Mouse (Mus musculus) limb, embryonic 11.5 days (tissue): ENCODE results near the gene Gdpd2. TPM values are rescaled to one million over a fixed set of nuclear protein-coding genes. Genes with fewer than 3 reads are reported as not detected.

Experiments used
- ATAC-seq: fragments of 200-750 bp; cut with Nextera tagmentation; 2 replicates; pipeline ENCODE4 v1.8.0; 2017; ENCODE audit warnings: low read depth; ENCODE audit not compliant: insufficient number of reproducible peaks, low FRiP score, low TSS enrichment
- DNase-seq: peaks from one replicate; pipeline ENCODE4 v3.0.0-alpha.2; 2015; ENCODE audit warnings: low spot score
- H3K27ac ChIP-seq: fragments of 300-500 bp; sonication (generic); replicated peaks from 2 replicates; pipeline ENCODE4 v1.5.1; 2014; ENCODE audit warnings: low read depth, mild to moderate bottlenecking, low read length
- H3K27me3 ChIP-seq: fragments of 300-500 bp; sonication (generic); 2 replicates; pipeline ENCODE4 v1.6.1; 2014; ENCODE audit warnings: mild to moderate bottlenecking, low read length, mixed read lengths; ENCODE audit not compliant: control insufficient read depth, insufficient read depth
- H3K36me3 ChIP-seq: fragments of 300-500 bp; sonication (generic); 2 replicates; pipeline ENCODE4 v1.6.1; 2014; ENCODE audit warnings: mild to moderate bottlenecking, low read length, moderate library complexity, mixed read lengths; ENCODE audit not compliant: control insufficient read depth, insufficient read depth
- H3K4me1 ChIP-seq: fragments of 300-500 bp; sonication (generic); 2 replicates; pipeline ENCODE4 v1.6.1; 2014; ENCODE audit warnings: low read length, mixed read lengths; ENCODE audit not compliant: control insufficient read depth, insufficient read depth
- H3K4me2 ChIP-seq: fragments of 300-500 bp; sonication (generic); 2 replicates; pipeline ENCODE4 v1.6.1; 2014; ENCODE audit warnings: low read depth, mild to moderate bottlenecking, moderate library complexity; ENCODE audit not compliant: severe bottlenecking
- H3K4me3 ChIP-seq: fragments of 300-500 bp; sonication (generic); 2 replicates; pipeline ENCODE4 v1.5.1; 2014; ENCODE audit warnings: low read depth, low read length
- H3K9ac ChIP-seq: fragments of 300-500 bp; sonication (generic); 2 replicates; pipeline ENCODE4 v1.6.1; 2014; ENCODE audit warnings: mild to moderate bottlenecking, low read length
- H3K9me3 ChIP-seq: fragments of 300-500 bp; sonication (generic); 2 replicates; pipeline ENCODE4 v1.6.1; 2016; ENCODE audit warnings: low read length; ENCODE audit not compliant: control insufficient read depth
- WGBS: fragments of 180-500 bp; shearing (Covaris S2); extraction: QIAGEN DNeasy Blood & Tissue Kit; methylation state at CpG from one replicate; pipeline ENCODE4 v1.1.7; 2014; 5-methylcytosine and 5-hydroxymethylcytosine counted together
- polyA plus RNA-seq: library from polyadenylated mRNA; unstranded; fragments of >200 nt; fragmentation: Nextera tagmentation; extraction: Ambion mirVana; gene quantifications from 2 replicates; pipeline ENCODE4 v1.2.1, GENCODE M21; 2014

Gene Gdpd2
- polyA plus RNA-seq, 1 experiment from 2014 or later, result 1.3 TPM

GRCm38 (mm10) chrX:100730266-100730665 lies 593 bp downstream of the Gdpd2 start:
- DNase-seq, result no peak
- Histone ChIP-seq H3K27me3 (0 out of 2 replicates have a peak, but pooled peaks cover 5% of the 10 kb centered on the region), H3K4me2 (peak overlapping the region; percentile 45), H3K36me3 (peaks cover 2% of the 10 kb centered on the region; the same call in 1 of the 2 replicates), H3K4me3 (no peak overlapping the region), H3K9ac (no peak overlapping the region), H3K27ac (no peak overlapping the region), H3K9me3 (no peaks in the 10 kb centered on the region), H3K4me1 (no peaks in the 10 kb centered on the region)
- 38% methylated on average over 8 of the region's 8 CpGs for WGBS
- no peak for ATAC-seq

- no peak overlapping the region for H3K9ac ChIP-seq
- no peaks in the 10 kb centered on the region for H3K36me3 ChIP-seq
- no peaks in the 10 kb centered on the region for H3K9me3 ChIP-seq
- no peak overlapping the region for H3K4me3 ChIP-seq
- WGBS, result 70% methylated on average over 7 of the region's 7 CpGs
- peaks cover 3% of the 10 kb centered on the region; the same call in 1 of the 2 replicates for H3K27me3 ChIP-seq
- H3K27ac ChIP-seq, result no peak overlapping the region
- H3K4me2 ChIP-seq, result no peak overlapping the region
- no peak for DNase-seq
- no peak for ATAC-seq
- H3K4me1 ChIP-seq, result no peaks in the 10 kb centered on the region
These were observed 4.7 kb downstream of the Gdpd2 start for GRCm38 (mm10) chrX:100734359-100734758.

GRCm38 (mm10) chrX:100738918-100739317 lies 9.2 kb downstream of the Gdpd2 start:
- Histone ChIP-seq H3K27me3 (no peaks in the 10 kb centered on the region; the same call in 1 of the 2 replicates), H3K4me3 (peak overlapping the region; percentile 17; the same call in 1 of the 2 replicates), H3K4me1 (no peaks in the 10 kb centered on the region), H3K9me3 (no peaks in the 10 kb centered on the region), H3K36me3 (no peaks in the 10 kb centered on the region), H3K27ac (no peak overlapping the region), H3K9ac (no peak overlapping the region), H3K4me2 (peak overlapping the region; percentile 46)
- ATAC-seq, result no peak
- DNase-seq, result peak; percentile 64
- 18% methylated on average over 14 of the region's 14 CpGs for WGBS

GRCm38 (mm10) chrX:100739443-100739842 lies 9.8 kb downstream of the Gdpd2 start:
- H3K27ac ChIP-seq, result no peak overlapping the region
- no peaks in the 10 kb centered on the region for H3K4me1 ChIP-seq
- no peaks in the 10 kb centered on the region for H3K36me3 ChIP-seq
- no peak overlapping the region for H3K9ac ChIP-seq
- WGBS, result 19% methylated on average over 10 of the region's 10 CpGs
- H3K9me3 ChIP-seq, result no peaks in the 10 kb centered on the region
- no peaks in the 10 kb centered on the region; the same call in 1 of the 2 replicates for H3K27me3 ChIP-seq
- ATAC-seq, result no peak
- H3K4me3 ChIP-seq, result peak overlapping the region; percentile 17; the same call in 1 of the 2 replicates
- peak; percentile 26 for DNase-seq
- H3K4me2 ChIP-seq, result peak overlapping the region; percentile 46

- Histone ChIP-seq H3K27me3 (no peaks in the 10 kb centered on the region; the same call in 1 of the 2 replicates), H3K36me3 (no peaks in the 10 kb centered on the region), H3K4me2 (no peak overlapping the region), H3K4me1 (no peaks in the 10 kb centered on the region), H3K9ac (no peak overlapping the region), H3K9me3 (no peaks in the 10 kb centered on the region), H3K4me3 (no peak overlapping the region), H3K27ac (no peak overlapping the region)
- DNase-seq (no peak), ATAC-seq (no peak)
- WGBS, result 61% methylated on average over 6 of the region's 6 CpGs
These were observed 11.1 kb downstream of the Gdpd2 start for GRCm38 (mm10) chrX:100740785-100741184.

- H3K36me3 ChIP-seq, result no peaks in the 10 kb centered on the region
- no peak for ATAC-seq
- no peaks in the 10 kb centered on the region for H3K4me1 ChIP-seq
- peak; percentile 68 for DNase-seq
- H3K27ac ChIP-seq, result no peak overlapping the region
- H3K9me3 ChIP-seq, result no peaks in the 10 kb centered on the region
- no peaks in the 10 kb centered on the region; the same call in 1 of the 2 replicates for H3K27me3 ChIP-seq
- H3K4me2 ChIP-seq, result no peak overlapping the region
- H3K9ac ChIP-seq, result no peak overlapping the region
- H3K4me3 ChIP-seq, result no peak overlapping the region
- whole genome bisulfite sequencing, result 6% methylated on average over 10 of the region's 10 CpGs
These were observed 12.3 kb downstream of the Gdpd2 start for GRCm38 (mm10) chrX:100741940-100742339.

- WGBS, result 85% methylated on average over 6 of the region's 6 CpGs
- ATAC-seq (no peak), DNase-seq (no peak)
- Histone ChIP-seq H3K36me3 (no peaks in the 10 kb centered on the region), H3K9ac (no peak overlapping the region), H3K27ac (no peak overlapping the region), H3K4me3 (no peak overlapping the region), H3K4me1 (no peaks in the 10 kb centered on the region), H3K27me3 (0 out of 2 replicates have a peak, but pooled peaks cover 4% of the 10 kb centered on the region), H3K9me3 (no peaks in the 10 kb centered on the region), H3K4me2 (no peak overlapping the region)
These were observed 36.2 kb downstream of the Gdpd2 start for GRCm38 (mm10) chrX:100765855-100766254.

GRCm38 (mm10) chrX:100767181-100767884 lies 37.7 kb downstream of the Gdpd2 start, which contains the start of gene Dlg3:
Gene Dlg3, plus strand, starts transcription at chrX:100767722.
- Histone ChIP-seq H3K4me1 (no peaks in the 10 kb centered on the region), H3K9ac (0 out of 2 replicates have a peak within 1 kb of the TSS, but pooled peaks have one; percentile 22), H3K27ac (no peak within 1 kb of the TSS), H3K27me3 (0 out of 2 replicates have a peak, but pooled peaks cover 4% of the 10 kb centered on the region), H3K4me2 (peak within 1 kb of the TSS; percentile 77), H3K9me3 (no peaks in the 10 kb centered on the region), H3K36me3 (no peaks in the 10 kb centered on the region), H3K4me3 (peak within 1 kb of the TSS; percentile 46)
- peak; percentile 52 for DNase-seq
- peak; percentile 47; the same call in 1 of the 2 replicates for ATAC-seq
- WGBS, result 31% methylated on average over 24 of the region's 26 CpGs
